Mouse (Mus musculus): ENCODE measurements around the gene Myo1a.
A peak's percentile ranks its signal among the peaks of the same experiment; 100 is the strongest.

Gene Myo1a

GRCm38 (mm10) chr10:127674794-127675522 is 30.0 kb upstream of the Myo1a start:
- DNase-seq (ENCODE audit: low read depth, low spot score): peak; percentile 98

- DNase-seq (ENCODE audit: low read depth, low spot score): no peak
These were observed 29.0 kb upstream of the Myo1a start for GRCm38 (mm10) chr10:127675859-127676398.

GRCm38 (mm10) chr10:127676691-127677548 is 28.1 kb upstream of the Myo1a start:
- peak; percentile 100 for DNase-seq (ENCODE audit: low read depth, low spot score)

- peak; percentile 92 for DNase-seq (ENCODE audit: low read depth, low spot score)
These were observed 27.2 kb upstream of the Myo1a start for GRCm38 (mm10) chr10:127677591-127678336.

- DNase-seq (ENCODE audit: low read depth, low spot score): no peak
These were observed 25.8 kb upstream of the Myo1a start for GRCm38 (mm10) chr10:127679208-127679607.

GRCm38 (mm10) chr10:127679881-127680280 is 25.1 kb upstream of the Myo1a start:
- DNase-seq (ENCODE audit: low read depth, low spot score): no peak

- no peak for DNase-seq (ENCODE audit: low read depth, low spot score)
These were observed 22.1 kb upstream of the Myo1a start for GRCm38 (mm10) chr10:127682886-127683285.

- no peak for DNase-seq (ENCODE audit: low read depth, low spot score)
These were observed 13.9 kb upstream of the Myo1a start for GRCm38 (mm10) chr10:127691053-127691452.

GRCm38 (mm10) chr10:127694636-127695035 is 10.3 kb upstream of the Myo1a start:
- peak; percentile 34 for DNase-seq (ENCODE audit: low read depth, low spot score)

GRCm38 (mm10) chr10:127695775-127696174 is 9.2 kb upstream of the Myo1a start:
- no peak for DNase-seq (ENCODE audit: low read depth, low spot score)

- DNase-seq (ENCODE audit: low read depth, low spot score): peak; percentile 24
These were observed 6.0 kb upstream of the Myo1a start for GRCm38 (mm10) chr10:127698966-127699365.

- DNase-seq (ENCODE audit: low read depth, low spot score): no peak
These were observed 1.7 kb upstream of the Myo1a start for GRCm38 (mm10) chr10:127703299-127703698.

GRCm38 (mm10) chr10:127704293-127704692 is 677 bp upstream of the Myo1a start:
- no peak for DNase-seq (ENCODE audit: low read depth, low spot score)

GRCm38 (mm10) chr10:127705783-127706182 is 813 bp downstream of the Myo1a start:
- DNase-seq (ENCODE audit: low read depth, low spot score): no peak

- DNase-seq (ENCODE audit: low read depth, low spot score): no peak
These were observed 2.8 kb downstream of the Myo1a start for GRCm38 (mm10) chr10:127707721-127708120.

- DNase-seq (ENCODE audit: low read depth, low spot score): peak; percentile 15
These were observed 3.9 kb downstream of the Myo1a start for GRCm38 (mm10) chr10:127708850-127709370.

- no peak for DNase-seq (ENCODE audit: low read depth, low spot score)
These were observed 5.4 kb downstream of the Myo1a start for GRCm38 (mm10) chr10:127710331-127710730.

- no peak for DNase-seq (ENCODE audit: low read depth, low spot score)
These were observed 7.8 kb downstream of the Myo1a start for GRCm38 (mm10) chr10:127712736-127713135.

GRCm38 (mm10) chr10:127721671-127722418 is 16.9 kb downstream of the Myo1a start:
- peak; percentile 66 for DNase-seq (ENCODE audit: low read depth, low spot score)

GRCm38 (mm10) chr10:127724178-127724577 is 19.2 kb downstream of the Myo1a start, which contains the start of gene Tac2:
Gene Tac2, plus strand, starts transcription at chr10:127724478.
- no peak for DNase-seq (ENCODE audit: low read depth, low spot score)

- DNase-seq (ENCODE audit: low read depth, low spot score): no peak
These were observed 20.2 kb downstream of the Myo1a start for GRCm38 (mm10) chr10:127725136-127725535.
